Mouse (Mus musculus) testis, adult 2 months (tissue): Measurements from ENCODE around the gene Pof1b. TPM values are rescaled to one million over a fixed set of nuclear protein-coding genes. Genes with fewer than 3 reads are reported as not detected.

ENCODE experiments used
- H3K27ac ChIP-seq: fragments of 200-500 bp; 2 replicates; pipeline ENCODE4 v1.5.1; 2012; ENCODE audit warnings: low read depth, low read length; ENCODE audit not compliant: control insufficient read depth, insufficient read depth
- H3K27me3 ChIP-seq: fragments of 200-500 bp; 2 replicates; pipeline ENCODE4 v1.6.1; 2012; ENCODE audit warnings: mild to moderate bottlenecking, low read length, moderate library complexity; ENCODE audit not compliant: control insufficient read depth, insufficient read depth
- H3K36me3 ChIP-seq: fragments of 200-500 bp; 2 replicates; pipeline ENCODE4 v1.6.1; 2012; ENCODE audit warnings: mild to moderate bottlenecking, low read length; ENCODE audit not compliant: control insufficient read depth, insufficient read depth
- H3K4me1 ChIP-seq: fragments of 200-500 bp; 2 replicates; pipeline ENCODE4 v1.6.1; 2012; ENCODE audit warnings: low read length; ENCODE audit not compliant: control insufficient read depth, insufficient read depth
- H3K4me3 ChIP-seq: fragments of 200-500 bp; 2 replicates; pipeline ENCODE4 v1.5.1; 2012; ENCODE audit warnings: low read depth, mild to moderate bottlenecking, low read length, moderate library complexity, mixed read lengths; ENCODE audit not compliant: control insufficient read depth
- CTCF ChIP-seq: fragments of 200-500 bp; IDR thresholded peaks from 2 replicates; pipeline ENCODE4 v1.5.1; 2012; ENCODE audit warnings: low read depth, mild to moderate bottlenecking, inconsistent platforms, low read length, moderate library complexity; ENCODE audit not compliant: control insufficient read depth, insufficient read depth, insufficient replicate concordance
- POLR2A ChIP-seq: fragments of 200-500 bp; IDR thresholded peaks from 2 replicates; pipeline ENCODE4 v1.6.1; 2012; ENCODE audit warnings: low read depth, mild to moderate bottlenecking, inconsistent platforms, low read length, moderate library complexity; ENCODE audit not compliant: control insufficient read depth
- polyA plus RNA-seq: library from polyadenylated mRNA; depleted of rRNA; stranded (reverse); fragments of >200 nt; gene quantifications from 2 replicates; pipeline ENCODE4 v1.2.3, GENCODE M21; 2012; rRNA removed

The Pof1b gene
- not detected in 2 replicates for polyA plus RNA-seq

- TF ChIP-seq POLR2A = no peak
- TF ChIP-seq CTCF = no peak
- no peak within 1 kb of the TSS for H3K27ac ChIP-seq
- no peaks in the 10 kb centered on the region for H3K36me3 ChIP-seq
- H3K27me3 ChIP-seq = no peaks in the 10 kb centered on the region
- no peak within 1 kb of the TSS for H3K4me3 ChIP-seq
- H3K4me1 ChIP-seq = no peaks in the 10 kb centered on the region
Measured at GRCm38 (mm10) chrX:112698508-112698907, at the start of gene Pof1b. Pof1b (minus strand) TSS chrX:112698651.

- Histone ChIP-seq H3K36me3 (no peaks in the 10 kb centered on the region), H3K4me1 (no peaks in the 10 kb centered on the region), H3K27ac (no peak overlapping the region), H3K4me3 (no peak overlapping the region), H3K27me3 (no peaks in the 10 kb centered on the region)
- no peak for TF ChIP-seq CTCF
- TF ChIP-seq POLR2A = no peak
Measured at GRCm38 (mm10) chrX:112716587-112716986, 18.1 kb upstream of the Pof1b start.

GRCm38 (mm10) chrX:112694392-112694791, 4.1 kb downstream of the Pof1b start:
- no peak overlapping the region for H3K27ac ChIP-seq
- no peaks in the 10 kb centered on the region for H3K27me3 ChIP-seq
- no peak overlapping the region for H3K4me3 ChIP-seq

GRCm38 (mm10) chrX:112680605-112681004, 17.8 kb downstream of the Pof1b start:
- Histone ChIP-seq H3K4me3 (no peak overlapping the region), H3K27me3 (no peaks in the 10 kb centered on the region), H3K36me3 (no peaks in the 10 kb centered on the region), H3K27ac (no peak overlapping the region), H3K4me1 (no peaks in the 10 kb centered on the region)
- no peak for TF ChIP-seq CTCF
- no peak for TF ChIP-seq POLR2A

More at GRCm38 (mm10) chrX:112694392-112694791, 4.1 kb downstream of the Pof1b start:
- Histone ChIP-seq H3K4me1 (no peaks in the 10 kb centered on the region), H3K36me3 (no peaks in the 10 kb centered on the region)
- TF ChIP-seq POLR2A = no peak
- no peak for TF ChIP-seq CTCF

GRCm38 (mm10) chrX:112675525-112675924, 22.9 kb downstream of the Pof1b start:
- Histone ChIP-seq H3K27ac (no peak overlapping the region), H3K27me3 (no peaks in the 10 kb centered on the region), H3K4me3 (no peak overlapping the region), H3K36me3 (no peaks in the 10 kb centered on the region), H3K4me1 (no peaks in the 10 kb centered on the region)
- TF ChIP-seq POLR2A (no peak), CTCF (no peak)

- Histone ChIP-seq H3K27me3 (no peaks in the 10 kb centered on the region), H3K27ac (peak overlapping the region; percentile 93), H3K4me1 (no peaks in the 10 kb centered on the region), H3K36me3 (no peaks in the 10 kb centered on the region), H3K4me3 (peak overlapping the region; percentile 83)
- no peak for TF ChIP-seq CTCF
- TF ChIP-seq POLR2A = no peak
Measured at GRCm38 (mm10) chrX:112601306-112602120, 96.9 kb downstream of the Pof1b start.

- Histone ChIP-seq H3K36me3 (no peaks in the 10 kb centered on the region), H3K4me3 (peak within 1 kb of the TSS; percentile 83), H3K27ac (peak within 1 kb of the TSS; percentile 93), H3K4me1 (no peaks in the 10 kb centered on the region), H3K27me3 (no peaks in the 10 kb centered on the region)
- TF ChIP-seq POLR2A = peak; percentile 75; the same call in 1 of the 2 replicates
- TF ChIP-seq CTCF = no peak
Measured at GRCm38 (mm10) chrX:112600511-112601305, 97.7 kb downstream of the Pof1b start, which contains the start of gene Zfp711. Zfp711 (plus strand) TSS chrX:112600526.

Other genes starting within 250 kb of the Pof1b start
- gene 2010106E10Rik, start 203.4 kb downstream of the Pof1b start, polyA plus RNA-seq = not detected in 2 replicates
- gene Zfp711, start 98.1 kb downstream of the Pof1b start, polyA plus RNA-seq = 2.9 and 4.3 TPM in 2 replicates